Mouse (Mus musculus) heart, adult 18-20 months (tissue): ENCODE measurements at regions not wholly inside any gene's neighbourhood (a gene's known extent, or its start where the extent isn't known, plus 50 kb on each side); places are given as distances from the start of the nearest gene placed in this dataset.

Source experiments
- DNase-seq, 2 experiments: peaks; one replicate each; pipeline ENCODE4 v3.0.0; 2021 to 2022; ENCODE audit warnings: mixed read lengths in 1 of 2

DNA sequence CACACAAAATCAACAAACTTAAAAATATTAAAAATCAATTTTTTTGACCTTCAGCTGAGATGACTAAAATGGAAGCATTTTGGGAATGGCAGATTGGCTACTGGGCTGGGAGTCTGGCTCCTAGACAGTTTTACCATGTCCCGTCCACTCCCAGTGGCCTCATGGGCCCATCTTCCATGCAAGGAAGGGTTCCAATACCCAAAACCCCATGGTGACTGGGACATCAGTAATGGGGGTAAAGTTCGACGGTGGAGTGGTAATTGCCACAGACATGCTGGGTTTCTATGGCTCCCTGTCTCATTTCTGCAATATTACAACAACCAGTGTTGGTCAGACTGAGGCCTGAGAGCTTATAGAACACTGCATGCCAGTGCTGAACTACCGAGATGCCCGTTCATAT lies 82.2 kb downstream of the Il20rb start:
- DNase-seq, result no peak

DNA sequence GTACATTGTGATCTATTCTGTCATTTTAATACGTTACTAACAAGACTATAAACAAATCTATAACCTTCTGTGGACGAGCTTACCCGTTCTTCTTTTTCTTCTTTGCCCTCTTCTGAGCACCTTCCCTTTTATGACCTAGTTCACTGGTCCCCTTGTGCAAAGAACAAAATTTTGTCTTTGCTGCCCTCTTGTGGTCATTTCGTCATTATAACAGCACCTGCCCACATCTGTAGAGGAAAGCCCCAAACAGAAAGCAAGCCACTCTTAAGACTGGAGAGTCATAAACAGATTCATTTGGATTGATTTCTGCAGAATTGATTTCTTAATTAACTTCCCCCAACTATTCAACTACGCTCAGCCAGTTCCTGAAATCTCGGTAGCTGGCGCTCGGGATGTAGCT lies 86.2 kb downstream of the Il20rb start:
- peak; percentile 36 to 70 for DNase-seq

DNA sequence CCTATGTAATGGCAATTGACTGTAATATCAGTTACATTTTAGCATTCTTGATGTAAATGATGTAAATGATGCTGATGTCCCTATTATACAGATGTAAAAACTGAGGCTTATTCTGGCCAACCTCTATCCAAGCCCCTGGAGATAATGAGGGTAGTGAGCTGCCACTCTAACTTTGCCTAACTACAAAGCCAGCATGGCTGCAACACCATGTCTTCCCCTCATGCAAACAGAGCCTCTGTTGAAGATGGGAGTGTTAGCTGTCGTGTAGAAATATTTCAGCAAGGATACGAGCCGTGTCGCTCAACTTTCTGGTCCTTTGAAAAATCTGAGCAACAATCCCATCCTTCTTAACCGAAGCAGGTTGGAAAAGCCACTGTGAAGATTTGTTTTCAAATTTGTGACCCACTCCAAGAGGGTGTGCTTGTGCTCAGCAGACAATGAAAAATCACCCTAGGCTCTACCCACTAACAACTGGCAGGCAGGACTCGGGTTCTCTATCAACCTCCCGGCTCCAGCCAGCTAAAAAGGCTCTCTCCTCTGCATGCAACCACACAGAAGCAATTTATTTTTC lies 90.2 kb downstream of the Il20rb start:
- DNase-seq, result no peak

- peak; percentile 63 to 91 for DNase-seq
Observed at GRCm38 (mm10) chr9:100395711-100396110, 90.9 kb downstream of the Il20rb start.

GRCm38 (mm10) chr9:100394632-100395031 lies 92.0 kb downstream of the Il20rb start:
- DNase-seq, result no peak

DNA sequence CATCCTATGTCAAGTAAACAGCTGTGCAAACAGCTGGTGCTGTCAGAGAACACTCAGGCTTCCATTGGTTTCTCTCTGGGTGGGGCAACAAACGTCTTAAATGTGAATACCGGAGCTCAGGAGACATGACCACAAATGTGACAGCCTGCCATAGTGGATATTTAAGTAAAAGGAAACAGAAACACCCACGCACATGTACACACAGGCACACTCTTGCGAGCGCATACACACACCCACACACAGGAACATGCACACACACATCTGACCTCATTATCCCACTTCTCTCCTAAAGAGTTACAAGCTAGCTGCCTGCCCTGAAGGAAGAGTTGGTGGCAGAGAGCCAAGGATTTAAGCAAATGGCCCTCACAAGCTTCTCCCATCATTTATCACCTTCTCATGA lies 92.4 kb downstream of the Il20rb start:
- DNase-seq, result no peak

DNA sequence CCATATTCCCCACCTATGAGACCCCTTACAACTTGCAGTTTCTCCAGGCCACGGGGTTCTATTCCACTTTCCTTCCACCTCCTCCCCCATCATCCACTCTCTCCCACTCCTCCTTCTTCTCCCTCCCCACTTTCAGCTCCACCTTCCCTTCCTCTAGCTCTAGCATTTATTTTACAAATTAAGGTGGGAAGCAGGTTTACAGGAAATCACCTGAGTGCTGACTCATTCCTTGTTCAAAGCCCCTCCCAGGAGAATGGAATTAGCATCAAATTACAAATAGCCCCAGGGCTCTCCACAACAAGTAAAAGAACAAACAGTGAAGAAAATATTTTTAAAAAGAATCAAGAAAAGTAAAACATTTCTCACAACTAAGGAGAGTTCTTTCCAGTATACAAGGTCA lies 94.3 kb downstream of the Il20rb start:
- DNase-seq, result no peak

DNA sequence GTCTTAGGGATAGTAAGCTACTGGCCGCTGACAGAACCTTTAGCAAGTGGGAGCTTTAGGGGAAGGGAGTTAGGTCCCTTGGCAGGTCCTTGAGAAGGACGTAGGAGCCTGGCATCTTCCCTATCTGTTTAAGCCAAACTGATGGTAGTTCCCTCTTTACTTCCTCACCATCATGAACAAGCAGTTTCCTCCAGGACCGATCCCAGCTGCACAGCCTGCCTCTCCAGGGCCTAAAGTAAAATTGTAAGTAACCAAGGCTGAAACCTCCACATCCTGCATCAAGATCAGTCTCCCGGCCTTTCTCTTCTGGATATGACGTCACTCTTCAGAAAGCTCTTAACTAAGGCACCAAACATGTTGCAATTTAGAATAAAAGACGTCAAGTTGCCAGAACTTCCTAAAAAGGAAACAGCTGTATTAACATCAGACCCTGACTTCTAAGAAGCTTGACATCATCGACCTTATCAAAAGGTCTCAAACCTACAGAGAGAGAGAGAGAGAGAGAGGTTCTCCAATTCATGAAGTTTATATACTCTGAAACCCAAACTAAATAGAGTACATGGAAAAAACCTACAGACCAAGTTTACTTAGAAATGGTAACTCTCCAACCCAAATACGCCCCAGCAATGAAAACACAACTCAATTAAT lies 94.9 kb downstream of the Il20rb start:
- no peak for DNase-seq

DNA sequence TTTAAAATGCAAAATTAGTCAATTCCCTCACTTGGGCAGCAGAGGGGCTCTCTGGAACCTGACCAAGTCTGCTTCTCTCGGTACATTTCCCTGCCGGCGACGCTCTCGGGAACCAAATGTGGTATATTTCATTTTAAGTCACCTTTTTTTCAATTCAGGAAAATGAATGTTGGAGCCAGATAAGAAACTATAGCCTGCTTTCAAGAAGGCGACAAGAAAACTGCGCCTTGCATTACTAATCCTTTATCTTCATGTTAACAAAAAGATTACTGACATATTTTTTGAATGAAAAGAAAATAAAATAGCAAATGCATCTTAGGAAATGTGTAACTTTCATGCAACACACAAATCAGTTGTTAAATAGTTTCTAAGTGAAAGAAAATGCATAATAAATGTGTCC lies 98.2 kb downstream of the Il20rb start:
- no peak for DNase-seq

GRCm38 (mm10) chr9:100387171-100387685 lies 99.4 kb downstream of the Il20rb start:
- DNase-seq, result no peak

GRCm38 (mm10) chr9:100382492-100382891 lies 104.1 kb downstream of the Il20rb start:
- peak; percentile 50 to 87 for DNase-seq

DNA sequence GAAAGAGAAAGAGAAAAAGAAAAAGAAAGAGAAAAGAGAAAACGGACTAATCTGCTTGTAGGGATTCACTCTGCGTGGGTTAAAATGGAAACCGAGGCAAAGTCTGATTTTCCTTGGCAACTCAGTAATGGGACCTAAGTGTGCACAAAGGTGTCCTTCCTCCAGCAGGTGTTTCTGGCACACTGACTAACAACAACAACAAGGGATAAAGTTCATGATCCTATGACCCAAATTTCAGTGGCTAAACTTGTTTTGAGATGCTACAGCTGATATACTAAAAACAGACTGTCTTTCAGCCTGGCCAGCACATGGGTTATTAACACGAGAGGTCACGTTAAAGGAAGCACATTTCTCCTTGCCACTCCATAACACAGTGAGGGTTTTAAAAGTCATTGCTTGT lies 116.7 kb downstream of the Il20rb start:
- no peak for DNase-seq

- no peak for DNase-seq
Observed at GRCm38 (mm10) chr9:100366816-100367215, 119.8 kb downstream of the Il20rb start.

DNA sequence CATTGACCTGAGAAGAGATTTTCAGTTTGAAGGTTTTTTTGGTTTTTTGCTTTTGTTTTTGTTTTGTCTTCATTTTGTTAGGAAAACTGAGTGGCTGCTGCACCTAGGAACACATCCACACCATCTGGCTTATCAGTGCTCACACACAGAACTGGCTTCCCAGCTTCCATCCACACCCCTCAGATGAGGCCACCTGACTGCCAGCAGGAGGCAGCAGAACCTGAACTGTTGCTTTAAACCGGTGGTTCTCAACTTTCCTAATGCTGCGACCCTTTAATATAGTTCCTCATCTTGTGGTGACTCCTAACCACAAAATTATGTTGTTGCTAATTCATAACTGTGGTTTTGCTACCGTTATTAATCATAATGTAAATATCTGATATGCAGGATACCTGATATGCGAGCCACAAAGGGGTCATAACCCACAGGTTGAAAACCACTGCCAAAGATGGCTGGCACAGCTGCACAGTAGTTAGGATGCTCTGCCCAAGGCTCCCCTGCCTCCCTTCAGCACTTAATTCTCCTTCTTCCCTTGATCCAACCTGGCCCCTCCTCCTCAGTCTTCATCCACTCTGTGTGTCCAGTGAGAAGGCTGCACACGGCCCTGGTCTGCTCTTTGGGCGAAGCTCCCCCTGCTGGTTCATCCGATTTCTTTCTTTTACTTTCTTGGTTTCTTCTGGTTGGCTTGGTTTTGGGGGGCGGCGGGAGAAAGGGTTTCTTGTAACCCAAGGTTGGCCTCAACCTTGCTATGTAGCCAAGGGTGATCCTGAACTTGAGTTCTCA lies 126.5 kb downstream of the Il20rb start:
- DNase-seq, result peak in 1 of 2 experiments; percentile 2

DNA sequence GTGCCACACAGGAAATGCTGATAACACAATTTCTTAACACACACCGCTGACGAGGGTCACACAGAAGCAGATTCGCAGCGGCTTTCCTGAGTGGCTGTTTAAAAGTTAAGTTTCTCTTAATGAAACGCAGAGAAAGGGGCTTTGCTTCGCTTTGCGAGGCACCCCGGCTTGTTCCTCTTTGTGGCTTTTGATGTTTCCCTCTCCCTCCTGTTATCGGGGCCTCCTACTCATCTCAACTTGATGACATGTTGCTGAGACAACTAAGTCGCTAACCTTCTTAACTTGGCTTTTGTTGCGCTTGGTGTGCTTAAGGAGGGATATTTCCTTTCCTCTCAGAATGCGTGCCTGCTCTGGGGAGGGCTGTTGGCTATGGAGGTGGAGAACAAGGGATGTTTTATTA lies 129.0 kb downstream of the Il20rb start:
- no peak for DNase-seq

GRCm38 (mm10) chr9:100340796-100341195 lies 145.8 kb downstream of the Il20rb start:
- DNase-seq, result no peak

- DNase-seq, result no peak
Observed at GRCm38 (mm10) chr9:100307765-100308164, 178.8 kb downstream of the Il20rb start.

DNA sequence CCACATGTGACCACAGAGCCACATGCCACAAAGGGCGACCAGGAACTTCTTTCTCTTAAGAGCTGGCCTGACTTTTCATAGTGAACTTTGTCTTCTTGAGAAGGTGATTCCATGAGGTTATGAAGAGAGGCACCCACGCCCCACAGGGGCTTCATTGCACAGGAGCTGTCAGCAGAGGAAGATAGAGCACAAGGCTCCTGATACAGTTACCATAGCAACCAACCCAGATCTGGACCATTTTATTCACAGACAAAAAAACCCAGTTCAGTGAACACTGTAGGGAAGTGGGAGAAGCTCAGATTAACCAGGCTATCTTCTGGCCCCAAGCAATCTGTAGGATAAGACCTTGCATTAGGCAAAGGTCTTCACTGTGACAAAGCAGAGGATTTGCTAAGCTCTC lies 179.2 kb downstream of the Il20rb start:
- DNase-seq, result no peak

- no peak for DNase-seq
Observed at GRCm38 (mm10) chr9:100303762-100304161, 182.8 kb downstream of the Il20rb start.

DNA sequence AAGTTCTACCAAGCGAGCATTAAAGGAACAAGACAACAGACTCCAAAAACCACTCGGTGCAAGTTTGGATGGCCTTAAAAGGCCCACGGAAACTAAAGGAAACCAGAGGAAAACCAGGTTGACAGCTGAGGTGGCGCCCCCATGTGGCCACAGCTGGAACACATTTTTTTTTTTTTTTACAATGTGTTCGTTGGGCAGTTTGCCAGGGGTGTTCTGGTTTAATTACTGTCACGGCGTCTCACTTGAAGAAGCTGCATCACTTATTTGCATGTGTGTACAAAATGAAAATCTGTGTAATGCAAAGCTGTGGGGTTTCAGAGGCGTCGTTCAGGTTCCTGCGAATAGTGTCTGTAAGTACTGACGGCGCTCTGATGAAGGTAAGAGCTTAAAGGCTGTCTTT lies 185.0 kb downstream of the Il20rb start:
- DNase-seq, result no peak

- DNase-seq, result no peak
Observed at GRCm38 (mm10) chr9:100277361-100277760, 209.2 kb downstream of the Il20rb start.

DNA sequence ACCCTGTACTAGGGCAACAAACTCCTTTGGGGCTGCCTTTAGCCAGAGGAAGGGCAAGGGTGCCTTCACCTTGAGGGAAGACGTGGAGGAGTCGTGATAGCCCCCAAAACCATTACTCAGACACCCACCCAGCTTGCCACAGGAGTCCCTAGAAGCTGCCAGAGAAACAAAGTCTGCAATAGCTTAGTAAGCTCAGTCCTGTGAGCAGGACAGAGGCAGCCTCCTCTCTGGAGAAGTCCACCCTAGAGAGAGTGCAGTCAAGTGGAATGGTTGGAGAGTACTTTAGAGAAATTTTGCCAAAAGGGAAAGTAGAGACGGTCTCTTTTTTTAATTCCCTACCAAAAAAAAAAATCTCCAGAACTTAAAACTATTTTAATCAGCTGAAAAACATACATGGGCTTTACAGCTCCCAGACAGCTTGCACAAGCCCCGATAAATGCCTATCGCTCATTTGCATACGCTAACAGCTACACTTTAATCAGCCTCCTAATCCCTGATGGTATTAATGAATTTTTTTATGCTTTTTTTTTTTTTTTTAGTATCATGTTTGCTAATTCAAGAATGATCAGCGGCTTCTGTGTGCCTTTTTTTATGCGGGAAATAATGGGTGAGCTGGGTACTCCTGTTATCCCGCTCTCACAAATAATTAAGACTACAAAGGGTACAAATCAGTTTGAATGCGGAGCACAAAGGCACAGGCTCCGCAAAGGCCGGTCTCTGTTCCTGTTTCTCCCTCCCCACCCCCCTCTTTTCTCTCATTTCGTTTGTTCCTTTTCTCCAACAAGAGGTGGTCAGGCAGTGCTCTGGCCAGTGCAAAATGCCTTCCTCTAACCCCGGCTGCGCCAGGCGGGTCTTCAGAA lies 219.8 kb downstream of the Il20rb start:
- DNase-seq, result no peak
